Mouse (Mus musculus) yolk sac, embryonic 10.5 days (tissue): Measurements from ENCODE around the gene Hoxa5.

ENCODE experiments used
- DNase-seq: peaks from one replicate; pipeline ENCODE4 v3.0.0-alpha.2; 2017; ENCODE audit warnings: low spot score

The Hoxa5 gene

GRCm38 (mm10) chr6:52204050-52204752, at the start of gene Hoxa5:
Gene Hoxa5 (minus strand): TSS chr6:52204587.
- peak; percentile 81 for DNase-seq

- peak; percentile 33 for DNase-seq
These were observed 49.4 kb upstream of the Hoxa5 start for GRCm38 (mm10) chr6:52253511-52254500.

DNA sequence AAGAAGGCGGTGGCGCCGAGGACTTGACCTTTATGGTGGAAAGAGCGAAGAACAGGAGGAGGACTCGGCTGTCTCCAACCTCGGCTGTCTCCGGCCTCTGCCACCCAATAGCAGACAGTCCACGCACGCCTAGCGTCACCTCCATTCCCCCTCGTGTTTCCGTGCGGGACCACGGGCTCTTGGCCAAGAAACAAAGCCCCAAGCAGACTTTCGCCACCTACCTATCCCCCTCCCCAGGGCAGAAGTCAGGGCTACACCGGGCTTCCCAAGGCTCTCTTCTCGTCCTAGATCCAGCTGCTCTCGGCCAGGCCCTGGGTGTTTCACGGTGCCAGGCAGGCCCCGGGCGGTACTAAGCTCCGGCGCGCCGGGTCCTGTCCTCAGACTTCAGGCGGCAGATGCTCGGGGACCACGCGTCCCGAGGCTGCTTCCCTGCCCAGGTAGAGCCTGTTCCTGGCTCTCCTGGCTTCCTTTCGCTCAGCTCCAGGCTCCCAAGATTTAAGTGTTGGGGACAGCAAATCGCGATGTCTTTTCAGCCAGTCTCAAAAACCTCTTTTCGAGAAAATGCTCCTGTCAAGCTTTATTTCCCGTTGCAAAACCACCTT, 48.5 kb upstream of the Hoxa5 start:
- peak; percentile 21 for DNase-seq

DNA sequence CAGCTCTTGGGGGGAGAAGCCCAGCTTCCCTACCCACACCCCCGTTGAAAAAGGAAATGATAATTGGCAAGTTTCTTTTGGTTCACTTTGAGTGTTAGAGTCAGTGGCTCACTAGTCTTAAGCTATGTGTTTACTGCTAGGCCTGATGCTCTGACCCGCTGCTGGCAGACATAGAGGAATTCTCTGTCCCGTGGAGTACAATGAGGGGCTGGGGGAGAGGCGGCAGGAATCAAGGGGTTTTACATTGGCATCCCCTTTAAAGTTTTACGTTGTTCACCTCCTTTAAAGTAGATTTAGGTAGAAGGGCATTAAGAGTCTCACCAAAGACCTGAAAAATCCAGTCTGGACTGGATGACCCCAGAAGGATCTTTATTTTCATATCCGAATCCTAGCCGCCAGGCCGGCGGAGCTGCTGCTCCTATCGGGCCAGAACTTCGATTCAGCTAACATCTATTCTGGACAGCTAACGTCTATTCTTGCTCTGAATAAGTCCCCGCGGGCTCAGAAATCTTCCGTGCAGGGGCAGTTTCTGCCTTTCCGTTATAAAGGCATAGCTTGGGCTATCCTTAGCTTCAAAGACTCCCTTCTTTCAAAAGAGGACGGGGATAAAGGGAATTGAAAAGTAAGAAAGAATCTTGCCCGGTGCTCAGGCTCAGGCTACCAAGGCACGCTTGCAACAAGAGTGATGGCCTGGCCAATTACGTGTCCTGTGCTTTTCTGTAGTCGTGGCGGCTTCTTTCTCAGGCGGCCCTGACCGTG, 47.8 kb upstream of the Hoxa5 start:
- DNase-seq, result no peak

GRCm38 (mm10) chr6:52251177-52251879, 46.9 kb upstream of the Hoxa5 start:
- DNase-seq, result no peak

- DNase-seq, result no peak
These were observed 45.4 kb upstream of the Hoxa5 start for GRCm38 (mm10) chr6:52249826-52250225.

DNA sequence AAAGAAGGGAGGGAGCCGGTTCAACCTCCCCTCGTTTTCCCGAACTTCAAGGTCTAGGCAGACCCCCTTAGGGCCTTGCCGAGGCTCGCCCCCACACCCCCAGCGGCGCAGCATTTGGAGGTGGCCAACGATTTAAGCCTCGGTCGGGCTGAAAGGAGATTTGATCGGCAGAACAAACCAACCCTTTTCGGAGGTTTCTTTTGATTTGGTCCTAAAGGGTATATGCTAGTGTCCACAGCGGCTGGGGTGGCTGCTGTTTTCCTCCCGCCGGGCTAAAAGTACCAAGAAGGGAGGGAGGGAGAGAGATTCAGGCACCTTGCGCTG, 45.0 kb upstream of the Hoxa5 start:
- no peak for DNase-seq

DNA sequence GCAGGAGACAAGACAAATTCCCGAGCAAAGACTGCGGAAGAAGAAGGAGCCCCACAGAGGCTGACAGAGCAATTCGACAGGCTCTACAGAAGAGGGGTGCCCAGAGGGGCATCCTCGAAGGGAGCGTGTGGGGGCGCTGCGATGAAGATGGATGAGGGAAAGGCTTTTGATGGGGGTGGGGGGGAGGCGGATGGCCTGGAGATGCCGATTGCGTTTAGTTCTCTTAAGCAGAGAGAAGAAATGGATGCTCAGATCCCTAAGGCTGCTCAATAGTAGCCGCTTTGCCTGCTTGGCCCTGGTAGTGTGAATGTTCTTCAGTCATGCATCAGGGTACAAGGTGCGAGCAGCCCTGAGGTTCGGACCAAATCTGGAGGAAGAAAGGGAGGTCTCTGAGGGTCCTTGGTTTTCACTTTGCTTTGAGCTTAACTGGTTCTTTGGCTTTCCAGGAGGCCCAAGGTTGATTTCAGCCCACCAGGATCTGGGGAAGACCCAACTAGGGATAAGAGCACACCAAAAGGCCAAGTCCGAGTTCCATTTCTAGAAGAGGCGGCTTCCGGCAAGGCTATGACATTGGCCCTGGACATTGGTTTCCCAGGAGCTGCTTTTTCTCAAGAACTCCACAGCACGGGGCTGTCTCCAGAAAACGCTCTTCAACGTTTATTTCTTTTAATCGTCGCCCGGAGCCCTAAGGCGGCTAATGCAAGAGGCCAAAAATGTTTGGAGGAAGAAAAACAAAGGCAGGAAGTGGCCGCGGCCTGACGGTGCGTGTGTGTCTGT, 44.4 kb upstream of the Hoxa5 start:
- DNase-seq, result no peak

GRCm38 (mm10) chr6:52247766-52248637, 43.6 kb upstream of the Hoxa5 start:
- DNase-seq, result no peak

DNA sequence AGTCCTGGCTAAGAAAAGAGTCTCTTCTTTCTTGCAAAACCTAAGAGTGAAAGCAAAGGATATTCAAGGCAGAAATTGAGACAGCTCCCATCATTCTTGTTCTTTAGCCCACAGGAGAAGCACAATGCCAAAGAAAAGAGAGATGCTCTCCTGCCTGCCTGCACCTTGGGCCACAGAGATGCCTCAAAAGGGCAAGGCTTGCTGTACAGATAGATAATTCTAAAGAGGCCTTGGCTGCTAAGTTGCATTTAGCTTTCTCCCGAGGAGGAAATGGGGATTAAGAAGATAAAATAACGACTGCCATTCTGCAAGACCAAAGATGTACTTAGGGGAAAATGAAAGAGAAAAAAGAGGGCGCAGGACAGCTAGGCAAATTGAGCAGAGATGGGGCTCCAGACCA, 42.5 kb upstream of the Hoxa5 start:
- no peak for DNase-seq

DNA sequence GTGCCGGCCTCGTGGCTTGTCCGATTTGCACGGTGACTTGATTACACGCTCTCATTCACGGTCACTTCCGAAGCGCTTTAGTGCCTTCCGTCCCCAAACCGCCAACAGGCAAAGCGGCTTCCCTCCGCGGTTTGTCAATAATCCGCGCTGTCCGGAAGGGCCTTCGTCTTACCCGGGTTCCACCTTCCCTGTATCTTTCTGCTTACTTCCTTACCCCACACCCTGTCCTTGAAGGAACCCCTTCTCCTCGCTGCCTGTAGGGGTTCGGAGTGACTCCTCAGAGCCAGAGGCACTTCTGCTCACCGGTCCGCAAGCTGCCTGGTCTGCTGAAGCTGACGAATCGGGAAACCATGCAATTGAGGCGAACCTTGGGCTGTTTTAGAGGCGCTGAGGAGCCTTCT, 42.0 kb upstream of the Hoxa5 start:
- no peak for DNase-seq

GRCm38 (mm10) chr6:52245757-52246142, 41.4 kb upstream of the Hoxa5 start, which contains the start of gene Hoxa11:
Gene Hoxa11 (minus strand): TSS chr6:52245810.
- DNase-seq, result no peak

GRCm38 (mm10) chr6:52245040-52245756, 40.8 kb upstream of the Hoxa5 start:
- DNase-seq, result no peak

GRCm38 (mm10) chr6:52244471-52245039, 40.2 kb upstream of the Hoxa5 start:
- no peak for DNase-seq

GRCm38 (mm10) chr6:52243681-52244121, 39.3 kb upstream of the Hoxa5 start:
- no peak for DNase-seq

DNA sequence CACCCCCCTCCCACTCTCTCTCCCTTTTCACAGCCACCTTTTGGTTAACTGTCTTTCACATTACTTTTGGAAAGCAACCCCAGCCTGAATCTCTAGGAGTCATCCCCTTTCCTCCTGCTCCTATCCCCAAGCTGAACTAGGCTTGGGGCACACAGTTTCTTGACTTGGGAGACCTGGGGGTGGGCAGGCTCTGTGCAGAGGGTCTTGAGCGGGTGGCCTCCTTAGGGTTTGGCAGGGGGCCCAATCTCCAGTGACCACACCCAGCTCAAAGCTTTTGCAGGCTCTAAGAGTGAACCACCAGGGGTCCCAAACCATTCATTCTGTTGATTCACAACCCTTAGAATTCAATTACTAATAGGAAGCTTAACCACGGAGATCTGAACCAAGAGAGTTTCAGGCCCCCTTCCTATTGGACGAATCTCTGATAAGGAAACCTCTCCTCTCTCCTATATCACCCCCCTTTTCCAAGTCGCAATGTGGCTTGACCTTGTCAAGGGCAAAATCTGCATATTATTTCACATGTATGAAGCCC, 38.5 kb upstream of the Hoxa5 start:
- no peak for DNase-seq

- no peak for DNase-seq
These were observed 36.7 kb upstream of the Hoxa5 start for GRCm38 (mm10) chr6:52241001-52241621.
